Mouse (Mus musculus) CH12.LX (cell line): ENCODE measurements around the gene Rusc2. TPM values are rescaled to one million over a fixed set of nuclear protein-coding genes. Genes with fewer than 3 reads are reported as not detected.

ENCODE experiments used
- DNase-seq: peaks from one replicate; pipeline ENCODE4 v3.0.0-alpha.2; 2013; ENCODE audit errors: extremely low read depth
- H3K27ac ChIP-seq: 2 replicates; pipeline ENCODE4 v1.5.1; 2012; ENCODE audit warnings: low read depth, mild to moderate bottlenecking, control low read depth, moderate library complexity; ENCODE audit not compliant: insufficient read depth
- H3K27me3 ChIP-seq: replicated peaks from 2 replicates; pipeline ENCODE3; 2012; ENCODE audit warnings: inconsistent platforms
- H3K36me3 ChIP-seq, 2 experiments: replicated peaks in 1 of 2; 2 replicates each; pipeline versions ENCODE3 to v1.6.1; 2012; ENCODE audit warnings: inconsistent platforms in 1 of 2, low read length in 1 of 2, mild to moderate bottlenecking in 1 of 2, mixed read lengths in 1 of 2, moderate library complexity in 1 of 2; ENCODE audit not compliant: control insufficient read depth in 1 of 2, insufficient read depth in 1 of 2
- H3K4me1 ChIP-seq, 2 experiments: 2 replicates each; pipeline ENCODE4 v1.6.1; 2012; ENCODE audit warnings: inconsistent platforms in 1 of 2, moderate library complexity in 1 of 2; ENCODE audit not compliant: insufficient read depth in 2 of 2, control insufficient read depth in 1 of 2
- H3K4me2 ChIP-seq: 2 replicates; pipeline ENCODE4 v1.6.1; 2012; ENCODE audit warnings: low read depth, mild to moderate bottlenecking, control low read depth; ENCODE audit not compliant: poor library complexity, insufficient read depth, severe bottlenecking
- H3K4me3 ChIP-seq, 3 experiments: fragments of 150-350 bp in 1 of 3; sonication (generic) in 1 of 3; replicated peaks in 1 of 3; 2 replicates each; pipeline versions ENCODE3 to v1.5.1; 2011 to 2012; ENCODE audit warnings: low read depth in 2 of 3, low read length in 2 of 3, mild to moderate bottlenecking in 2 of 3, moderate library complexity in 2 of 3, control low read depth in 1 of 3, improper control_type of control experiment in 1 of 3, inconsistent platforms in 1 of 3, mixed read lengths in 1 of 3; ENCODE audit not compliant: poor library complexity in 1 of 3
- H3K79me2 ChIP-seq: replicated peaks from 2 replicates; pipeline ENCODE4 v1.6.1; 2012; ENCODE audit warnings: mild to moderate bottlenecking, moderate library complexity; ENCODE audit not compliant: control insufficient read depth, poor library complexity, insufficient read depth, severe bottlenecking; ENCODE audit errors: extremely low read depth
- H3K9ac ChIP-seq: 2 replicates; pipeline ENCODE4 v1.6.1; 2012; ENCODE audit warnings: low read depth, mild to moderate bottlenecking, control low read depth, moderate library complexity; ENCODE audit not compliant: insufficient read depth
- H3K9me3 ChIP-seq: replicated peaks from 2 replicates; pipeline ENCODE3; 2012; ENCODE audit warnings: low read length, inconsistent platforms, mixed read lengths
- BHLHE40 ChIP-seq: IDR thresholded peaks from 2 replicates; pipeline ENCODE4 v1.6.1; 2011; ENCODE audit warnings: mild to moderate bottlenecking, low read depth, low read length, improper control_type of control experiment
- CHD1 ChIP-seq: IDR thresholded peaks from 2 replicates; pipeline ENCODE4 v1.6.1; 2012; ENCODE audit warnings: low read depth, low read length, improper control_type of control experiment, inconsistent platforms
- CHD2 ChIP-seq: IDR thresholded peaks from 2 replicates; pipeline ENCODE4 v1.6.1; 2011; ENCODE audit warnings: low read length, improper control_type of control experiment
- CTCF ChIP-seq, 2 experiments: IDR thresholded peaks in 1 of 2; conservative IDR thresholded peaks in 1 of 2; 2 replicates each; pipeline ENCODE4 v1.5.1; 2011 to 2012; ENCODE audit warnings: low read depth in 2 of 2, low read length in 2 of 2, improper control_type of control experiment in 1 of 2, inconsistent platforms in 1 of 2, mild to moderate bottlenecking in 1 of 2, moderate library complexity in 1 of 2
- ELF1 ChIP-seq: IDR thresholded peaks from 2 replicates; pipeline ENCODE4 v1.6.1; 2014; ENCODE audit warnings: low read depth, mild to moderate bottlenecking, inconsistent platforms, low read length, improper control_type of control experiment
- EP300 ChIP-seq: IDR thresholded peaks from 2 replicates; pipeline ENCODE4 v1.6.1; 2011; ENCODE audit warnings: low read length, improper control_type of control experiment
- ETS1 ChIP-seq: conservative IDR thresholded peaks from 2 replicates; pipeline ENCODE4 v1.6.1; 2012; ENCODE audit warnings: low read depth, mild to moderate bottlenecking, inconsistent platforms, low read length, improper control_type of control experiment, moderate library complexity
- GABPA ChIP-seq: IDR thresholded peaks from 2 replicates; pipeline ENCODE4 v1.6.1; 2012; ENCODE audit warnings: low read depth, low read length, improper control_type of control experiment, inconsistent platforms; ENCODE audit not compliant: insufficient replicate concordance
- HCFC1 ChIP-seq: IDR thresholded peaks from 2 replicates; pipeline ENCODE4 v1.6.1; 2012; ENCODE audit warnings: low read depth, mild to moderate bottlenecking, inconsistent platforms, low read length, improper control_type of control experiment
- IRF4 ChIP-seq: IDR thresholded peaks from 2 replicates; pipeline ENCODE4 v1.6.1; 2014; ENCODE audit warnings: low read depth, mild to moderate bottlenecking, inconsistent platforms, low read length, improper control_type of control experiment
- KAT2A ChIP-seq: IDR thresholded peaks from 2 replicates; pipeline ENCODE4 v1.6.1; 2012; ENCODE audit warnings: low read length, improper control_type of control experiment, inconsistent platforms; ENCODE audit not compliant: insufficient replicate concordance
- MAFK ChIP-seq: IDR thresholded peaks from 2 replicates; pipeline ENCODE4 v1.6.1; 2011; ENCODE audit warnings: low read length, improper control_type of control experiment; ENCODE audit not compliant: insufficient replicate concordance
- MAX ChIP-seq: IDR thresholded peaks from 2 replicates; pipeline ENCODE4 v1.6.1; 2011; ENCODE audit warnings: low read length, improper control_type of control experiment
- MAZ ChIP-seq: IDR thresholded peaks from 2 replicates; pipeline ENCODE4 v1.6.1; 2012; ENCODE audit warnings: low read depth, mild to moderate bottlenecking, inconsistent platforms, low read length, improper control_type of control experiment, moderate library complexity
- MEF2A ChIP-seq: IDR thresholded peaks from 2 replicates; pipeline ENCODE4 v1.6.1; 2014; ENCODE audit warnings: low read depth, mild to moderate bottlenecking, inconsistent platforms, low read length, improper control_type of control experiment, borderline replicate concordance
- MXI1 ChIP-seq: IDR thresholded peaks from 2 replicates; pipeline ENCODE4 v1.6.1; 2011; ENCODE audit warnings: mild to moderate bottlenecking, low read depth, low read length, improper control_type of control experiment
- NELFE ChIP-seq: IDR thresholded peaks from 2 replicates; pipeline ENCODE4 v1.6.1; 2011; ENCODE audit warnings: low read depth, low read length, improper control_type of control experiment
- PAX5 ChIP-seq: IDR thresholded peaks from 2 replicates; pipeline ENCODE4 v1.6.1; 2012; ENCODE audit warnings: low read length, inconsistent platforms, mixed read lengths
- POLR2A ChIP-seq: IDR thresholded peaks from 2 replicates; pipeline ENCODE4 v1.6.1; 2011; ENCODE audit warnings: low read depth, mild to moderate bottlenecking, improper control_type of control experiment, low read length
- RAD21 ChIP-seq: IDR thresholded peaks from 2 replicates; pipeline ENCODE4 v1.6.1; 2011; ENCODE audit warnings: low read depth, mild to moderate bottlenecking, low read length, improper control_type of control experiment, moderate library complexity
- RCOR1 ChIP-seq: conservative IDR thresholded peaks from 2 replicates; pipeline ENCODE4 v1.6.1; 2012; ENCODE audit warnings: low read depth, mild to moderate bottlenecking, inconsistent platforms, low read length, improper control_type of control experiment
- SIN3A ChIP-seq: IDR thresholded peaks from 2 replicates; pipeline ENCODE4 v1.6.1; 2012; ENCODE audit warnings: low read length, improper control_type of control experiment, inconsistent platforms
- SMC3 ChIP-seq: IDR thresholded peaks from 2 replicates; pipeline ENCODE4 v1.6.1; 2011; ENCODE audit warnings: low read depth, low read length, improper control_type of control experiment
- UBTF ChIP-seq: IDR thresholded peaks from 2 replicates; pipeline ENCODE4 v1.6.1; 2012; ENCODE audit warnings: low read depth, mild to moderate bottlenecking, inconsistent platforms, low read length, improper control_type of control experiment, moderate library complexity
- USF2 ChIP-seq: conservative IDR thresholded peaks from 2 replicates; pipeline ENCODE4 v1.6.1; 2011; ENCODE audit warnings: low read depth, low read length, improper control_type of control experiment
- ZKSCAN1 ChIP-seq: IDR thresholded peaks from 2 replicates; pipeline ENCODE4 v1.6.1; 2012; ENCODE audit warnings: low read depth, inconsistent platforms, low read length, improper control_type of control experiment, borderline replicate concordance
- ZMIZ1 ChIP-seq: IDR thresholded peaks from 2 replicates; pipeline ENCODE4 v1.6.1; 2012; ENCODE audit warnings: low read depth, mild to moderate bottlenecking, inconsistent platforms, low read length, improper control_type of control experiment
- ZNF384 ChIP-seq: IDR thresholded peaks from 2 replicates; pipeline ENCODE4 v1.6.1; 2012; ENCODE audit warnings: low read depth, low read length, improper control_type of control experiment, inconsistent platforms
- dilution Hi-C: fragments of 300-500 bp; cut with MboI; formaldehyde crosslinking; loops from 2 replicates; pipeline ENCODE4 v1.14.3; 2020; ENCODE audit warnings: low sequenced_read_pairs; ENCODE audit not compliant: extremely low pct_unique_long_range_greater_than_20kb, extremely low pct_ligation_motif_present
- in situ Hi-C: fragments of 300-500 bp; cut with MboI; formaldehyde crosslinking; loops from 3 replicates; pipeline ENCODE4 v1.14.3; 2019; ENCODE audit warnings: low sequenced_read_pairs, low pct_ligation_motif_present, low pct_unique_long_range_greater_than_20kb, mixed read lengths
- polyA plus RNA-seq: library from polyadenylated mRNA; unstranded; fragments of >175 nt; gene quantifications from 2 replicates; pipeline ENCODE4 v1.2.1, GENCODE M21; 2012; ENCODE audit warnings: low read depth; ENCODE audit not compliant: insufficient read length
- total RNA-seq, 2 experiments: library from RNA; depleted of rRNA; stranded (reverse); fragments of 300-350 nt in 1 of 2; fragments of >200 nt in 1 of 2; gene quantifications; 2 replicates each; pipeline ENCODE4 v1.2.3; 2012 to 2014

Rusc2 gene
- total RNA-seq (2012; rRNA removed): not detected in 2 replicates
- total RNA-seq (2014; rRNA removed): not detected in 2 replicates
- not detected in 2 replicates for polyA plus RNA-seq

DNA sequence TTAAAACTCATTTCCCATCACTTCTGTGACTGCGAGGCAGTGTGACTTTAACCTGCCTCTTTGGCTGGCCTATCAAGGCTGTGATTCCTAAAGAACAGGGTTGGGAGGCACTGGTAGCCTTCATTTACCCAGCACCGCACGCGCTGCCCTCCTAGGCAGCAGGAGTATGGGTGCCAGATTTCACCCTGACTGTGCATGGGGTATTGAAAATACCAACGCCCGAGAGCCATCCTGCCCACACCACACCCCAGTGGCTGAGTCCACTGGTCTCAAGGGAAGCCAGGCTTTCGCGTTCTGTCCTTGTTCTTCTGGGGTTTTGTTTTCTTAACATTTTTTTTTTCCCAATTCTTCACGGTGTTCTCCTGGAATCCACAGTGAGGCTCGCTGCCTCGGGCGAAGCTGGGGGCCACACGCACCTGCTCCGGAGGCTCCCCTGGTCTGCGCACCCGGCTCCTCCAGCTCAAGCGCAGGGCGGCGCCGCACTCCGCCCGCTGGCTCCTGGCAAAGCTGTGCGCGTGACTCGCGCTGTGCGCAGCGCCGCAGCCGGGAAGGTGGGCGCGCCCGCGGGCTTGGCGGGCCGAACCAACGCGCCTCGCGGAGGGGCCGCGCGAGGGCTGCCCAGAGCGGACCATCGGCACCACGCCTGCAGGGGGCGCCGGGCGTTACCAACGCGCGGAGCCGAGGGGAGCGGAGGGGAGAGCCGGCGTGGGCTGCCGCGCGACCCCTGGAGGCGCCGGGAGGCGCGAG is at the start of gene Rusc2:
Rusc2 (plus strand) TSS at position 572 of the 747 bp plus-strand sequence.
- no peak within 1 kb of the TSS for H3K27ac ChIP-seq
- no peak for DNase-seq
- in situ Hi-C loops (no loop called here), dilution Hi-C loops (no loop called here)
- no peak within 1 kb of the TSS for H3K4me2 ChIP-seq
- TF ChIP-seq ZKSCAN1 (no peak), ZNF384 (no peak), RCOR1 (no peak), IRF4 (no peak), SMC3 (no peak), CTCF (conservative IDR thresholded peaks at IDR 0.05 in 1 of 2, IDR thresholded peaks at IDR 0.05 in 1 of 2; ENCODE audit: low read depth in 2 of 2, low read length in 2 of 2) (no peak), ZMIZ1 (no peak), UBTF (no peak), USF2 (no peak), EP300 (no peak), MAZ (no peak), HCFC1 (no peak), BHLHE40 (no peak), CHD2 (no peak), MEF2A (no peak)
- H3K4me3 ChIP-seq: no peak within 1 kb of the TSS
- no peaks in the 10 kb centered on the region for H3K79me2 ChIP-seq
- no peak within 1 kb of the TSS for H3K9ac ChIP-seq
- no peaks in the 10 kb centered on the region for H3K36me3 ChIP-seq
- H3K4me1 ChIP-seq: no peaks in the 10 kb centered on the region
- peaks cover 3% of the 10 kb centered on the region for H3K9me3 ChIP-seq
- peaks cover 5% of the 10 kb centered on the region for H3K27me3 ChIP-seq

DNA sequence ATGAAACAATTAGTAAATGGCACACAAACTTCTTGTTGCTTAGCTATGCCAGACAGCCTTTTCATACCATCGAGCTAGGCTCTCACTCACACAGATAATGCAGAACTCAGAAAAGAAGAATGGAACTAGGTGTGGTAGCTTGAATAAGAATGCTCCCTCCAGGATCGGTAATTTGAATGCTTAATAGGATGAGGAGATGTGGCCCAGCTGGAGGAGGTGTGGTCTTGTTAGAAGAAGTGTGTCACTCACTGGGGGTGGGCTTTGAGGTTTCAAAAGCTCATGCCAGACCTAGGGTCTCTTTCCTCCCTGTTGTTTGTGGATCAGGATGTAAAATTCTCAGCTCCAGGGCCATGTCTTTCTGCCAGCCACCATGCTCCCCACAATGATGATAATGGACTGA is 47.0 kb upstream of the Rusc2 start:
- Histone ChIP-seq H3K79me2 (no peaks in the 10 kb centered on the region), H3K4me1 (peaks cover 3 to 13% of the 10 kb centered on the region in 2 experiments; a peak in 3 of 4 replicates), H3K4me3 (no peak overlapping the region), H3K27ac (no peak overlapping the region), H3K9me3 (peaks cover 12% of the 10 kb centered on the region), H3K27me3 (no peaks in the 10 kb centered on the region), H3K9ac (no peak overlapping the region), H3K4me2 (no peak overlapping the region), H3K36me3 (no peaks in the 10 kb centered on the region)
- dilution Hi-C loops: no loop called here
- in situ Hi-C loops: no loop called here
- TF ChIP-seq MXI1: no peak
- no peak for TF ChIP-seq GABPA
- TF ChIP-seq CHD1: no peak
- TF ChIP-seq RAD21: no peak
- TF ChIP-seq PAX5: no peak
- no peak for TF ChIP-seq MAX
- TF ChIP-seq MEF2A: no peak
- TF ChIP-seq ZNF384: no peak
- TF ChIP-seq ELF1: no peak
- no peak for TF ChIP-seq CTCF (conservative IDR thresholded peaks at IDR 0.05 in 1 of 2, IDR thresholded peaks at IDR 0.05 in 1 of 2; ENCODE audit: low read depth in 2 of 2, low read length in 2 of 2)
- no peak for TF ChIP-seq UBTF
- no peak for TF ChIP-seq EP300
- no peak for TF ChIP-seq POLR2A
- no peak for TF ChIP-seq KAT2A
- no peak for TF ChIP-seq ETS1
- TF ChIP-seq MAFK: no peak
- TF ChIP-seq BHLHE40: no peak
- no peak for TF ChIP-seq SIN3A
- TF ChIP-seq NELFE: no peak
- no peak for DNase-seq
